Mouse (Mus musculus) layer of hippocampus, postnatal 25 days (tissue): ENCODE measurements at regions not wholly inside any gene's neighbourhood (a gene's known extent, or its start where the extent isn't known, plus 50 kb on each side); places are given as distances from the start of the nearest gene placed in this dataset.

Experiments
- DNase-seq, 2 experiments: peaks; one replicate each; pipeline ENCODE4 v3.0.0; 2022; ENCODE audit warnings: mixed read lengths in 2 of 2, low spot score in 1 of 2; ENCODE audit errors: extremely low spot score in 1 of 2

DNA sequence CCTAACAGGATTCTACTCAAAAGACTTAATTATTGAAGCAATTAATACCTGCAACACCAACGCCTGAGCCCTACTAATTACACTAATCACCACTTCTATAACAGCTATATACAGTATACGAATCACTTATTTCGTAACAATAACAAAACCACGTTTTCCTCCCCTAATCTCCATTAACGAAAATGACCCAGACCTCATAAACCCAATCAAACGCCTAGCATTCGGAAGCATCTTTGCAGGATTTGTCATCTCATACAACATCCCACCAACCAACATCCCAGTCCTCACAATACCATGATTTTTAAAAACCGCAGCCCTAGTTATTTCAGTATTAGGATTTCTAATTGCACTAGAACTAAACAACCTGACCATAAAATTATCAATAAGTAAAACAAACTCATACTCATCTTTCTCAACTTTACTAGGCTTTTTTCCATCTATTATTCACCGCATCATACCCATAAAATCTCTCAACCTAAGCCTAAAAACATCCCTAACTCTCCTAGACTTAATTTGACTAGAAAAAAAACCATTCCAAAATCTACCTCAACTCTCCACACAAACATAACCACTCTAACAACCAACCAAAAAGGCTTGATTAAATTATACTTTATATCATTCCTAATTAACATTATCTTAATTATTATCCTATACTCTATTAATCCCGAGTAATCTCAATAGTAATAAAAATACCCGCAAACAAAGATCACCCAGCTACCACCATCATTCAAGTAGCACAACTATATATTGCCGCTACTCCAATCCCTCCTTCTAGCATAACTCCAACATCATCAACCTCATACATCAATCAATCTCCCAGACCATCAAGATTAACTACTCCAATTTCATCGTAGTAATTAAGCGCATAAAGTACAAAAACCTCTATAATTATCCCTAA, 830.9 kb upstream of the Tyrp1 start:
- no peak for DNase-seq

- no peak for DNase-seq
Observed at GRCm38 (mm10) chr4:80003636-80004365, 830.1 kb upstream of the Tyrp1 start.

DNA sequence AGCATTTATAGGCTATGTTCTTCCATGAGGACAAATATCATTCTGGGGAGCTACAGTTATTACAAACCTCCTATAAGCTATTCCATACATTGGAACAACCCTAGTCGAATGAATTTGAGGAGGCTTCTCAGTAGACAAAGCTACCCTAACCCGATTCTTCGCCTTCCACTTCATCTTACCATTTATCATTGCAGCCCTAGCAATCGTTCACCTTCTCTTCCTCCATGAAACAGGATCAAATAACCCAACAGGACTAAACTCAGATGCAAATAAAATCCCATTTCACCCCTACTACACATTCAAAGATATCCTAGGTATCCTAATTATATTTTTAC, 829.6 kb upstream of the Tyrp1 start:
- no peak for DNase-seq

- no peak for DNase-seq
Observed at GRCm38 (mm10) chr4:80004788-80005187, 829.1 kb upstream of the Tyrp1 start.

GRCm38 (mm10) chr4:80027876-80028275, 806.0 kb upstream of the Tyrp1 start:
- no peak for DNase-seq

DNA sequence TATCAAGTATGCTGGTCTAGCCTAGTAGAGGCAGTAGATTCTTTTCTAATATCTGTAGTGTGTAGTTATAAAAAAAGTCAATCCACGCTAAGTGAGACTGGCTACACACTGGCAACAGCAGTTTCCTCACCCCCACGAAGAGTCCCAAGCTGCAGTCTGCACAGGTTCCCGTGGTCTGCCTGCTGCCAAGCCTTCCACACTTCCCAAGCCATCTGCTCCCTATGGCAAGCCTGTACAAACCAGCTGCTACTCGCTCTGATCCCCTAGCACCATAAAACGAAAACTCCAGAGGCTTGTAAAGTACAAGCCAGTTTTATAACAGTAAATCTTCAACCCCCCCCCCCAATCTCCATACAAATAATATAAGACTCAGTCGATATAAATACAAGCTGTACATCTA, 786.0 kb upstream of the Tyrp1 start:
- DNase-seq = peak; percentile 37 to 43
